Comparison of ENCODE assay signal across 8 mouse cellular contexts in the genomic region with DNA sequence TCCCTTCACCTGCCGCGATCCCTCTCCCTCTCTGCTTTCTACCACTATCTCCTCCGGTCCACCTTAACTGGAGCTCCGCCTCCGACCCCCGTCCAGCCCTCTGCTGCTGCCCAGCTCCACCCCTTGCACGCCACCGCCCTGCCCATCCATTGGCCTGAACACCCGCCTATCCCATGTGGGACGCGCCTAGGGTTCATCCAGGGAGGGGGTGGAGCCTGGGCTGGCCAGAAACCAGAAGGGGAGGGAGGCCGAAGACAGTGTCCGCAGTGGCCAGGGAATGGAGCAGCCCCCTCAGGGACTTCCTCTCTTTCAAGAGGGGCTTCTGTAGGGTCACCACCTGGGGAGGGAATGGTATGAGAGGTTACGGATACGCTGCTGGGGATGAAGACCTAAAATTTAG. TPM values are rescaled to one million over a fixed set of nuclear protein-coding genes. Genes with fewer than 3 reads are reported as not detected.
A peak's percentile ranks its signal among the peaks of the same experiment; 100 is the strongest.
DNase-seq lines count a peak whose midpoint lies in the region; ATAC-seq and TF ChIP-seq lines count a peak whose summit lies in the region.

No protein-coding gene starts in this region.

- peak overlapping the region; percentile 56 for H3K4me3 ChIP-seq in embryonic facial prominence, embryonic 13.5 days
- peak overlapping the region; percentile 70 for H3K4me3 ChIP-seq in kidney, adult 2 months (ENCODE audit: insufficient read depth, low read depth, low read length)
- H3K4me3 ChIP-seq in limb, embryonic 11.5 days (ENCODE audit: low read depth, low read length): peak overlapping the region; percentile 50
- peak overlapping the region; percentile 52 for H3K4me3 ChIP-seq in midbrain, embryonic 13.5 days (replicated peaks)
- H3K4me3 ChIP-seq in small intestine, adult 2 months (ENCODE audit: low read depth, low read length): peak overlapping the region; percentile 82

- no peak for TF ChIP-seq CTCF in kidney, adult 2 months (conservative IDR thresholded peaks at IDR 0.05; ENCODE audit: insufficient read depth, insufficient read length, low read depth, low read length)
- TF ChIP-seq CTCF in small intestine, adult 2 months (IDR thresholded peaks at IDR 0.05; ENCODE audit: extremely low read depth, insufficient read length, insufficient replicate concordance, low read depth, low read length): no peak

- peaks cover 57% of the 10 kb centered on the region for H3K4me1 ChIP-seq in embryonic facial prominence, embryonic 13.5 days
- H3K4me1 ChIP-seq in kidney, adult 2 months (ENCODE audit: control insufficient read depth, insufficient read depth, low read length): peaks cover 29% of the 10 kb centered on the region
- H3K4me1 ChIP-seq in limb, embryonic 11.5 days (ENCODE audit: control insufficient read depth, insufficient read depth, low read length): peaks cover 37% of the 10 kb centered on the region
- peaks cover 56% of the 10 kb centered on the region for H3K4me1 ChIP-seq in midbrain, embryonic 13.5 days (replicated peaks)
- H3K4me1 ChIP-seq in small intestine, adult 2 months (ENCODE audit: control insufficient read depth, insufficient read depth, insufficient read length, low read length): peaks cover 11% of the 10 kb centered on the region

- H3K27me3 ChIP-seq in embryonic facial prominence, embryonic 13.5 days: peaks cover 29% of the 10 kb centered on the region
- H3K27me3 ChIP-seq in kidney, adult 2 months (replicated peaks; ENCODE audit: control insufficient read depth, insufficient read depth, low read length): no peaks in the 10 kb centered on the region
- H3K27me3 ChIP-seq in limb, embryonic 11.5 days (ENCODE audit: control insufficient read depth, insufficient read depth, low read length): peaks cover 6% of the 10 kb centered on the region; the same call in 1 of the 2 replicates
- H3K27me3 ChIP-seq in midbrain, embryonic 13.5 days: peaks cover 30% of the 10 kb centered on the region
- no peaks in the 10 kb centered on the region for H3K27me3 ChIP-seq in small intestine, adult 2 months (ENCODE audit: control insufficient read depth, insufficient read depth, low read length)

- no peaks in the 10 kb centered on the region for H3K36me3 ChIP-seq in embryonic facial prominence, embryonic 13.5 days
- no peaks in the 10 kb centered on the region for H3K36me3 ChIP-seq in kidney, adult 2 months (ENCODE audit: control insufficient read depth, insufficient read depth, low read length)
- no peaks in the 10 kb centered on the region for H3K36me3 ChIP-seq in limb, embryonic 11.5 days (ENCODE audit: control insufficient read depth, insufficient read depth, low read length)
- no peaks in the 10 kb centered on the region for H3K36me3 ChIP-seq in midbrain, embryonic 13.5 days
- H3K36me3 ChIP-seq in small intestine, adult 2 months (ENCODE audit: control insufficient read depth, insufficient read depth, low read length): peaks cover 7% of the 10 kb centered on the region; the same call in 1 of the 2 replicates

- ATAC-seq in embryonic facial prominence, embryonic 13.5 days (ENCODE audit: insufficient number of reproducible peaks, insufficient read depth, low FRiP score, low TSS enrichment, low read depth): peak; percentile 91
- ATAC-seq in limb, embryonic 11.5 days (ENCODE audit: insufficient number of reproducible peaks, low FRiP score, low TSS enrichment, low read depth): peak; percentile 91
- ATAC-seq in midbrain, embryonic 13.5 days: peak; percentile 94

- peak overlapping the region; percentile 89 for H3K27ac ChIP-seq in embryonic facial prominence, embryonic 13.5 days
- H3K27ac ChIP-seq in kidney, adult 2 months (ENCODE audit: insufficient read depth, low read depth, low read length): peak overlapping the region; percentile 97
- peak overlapping the region; percentile 42 for H3K27ac ChIP-seq in limb, embryonic 11.5 days (replicated peaks; ENCODE audit: low read depth, low read length)
- H3K27ac ChIP-seq in midbrain, embryonic 13.5 days: peak overlapping the region; percentile 54
- H3K27ac ChIP-seq in small intestine, adult 2 months (ENCODE audit: insufficient read depth, low read depth, low read length): peak overlapping the region; percentile 98

- TF ChIP-seq POLR2A in kidney, adult 2 months (IDR thresholded peaks at IDR 0.05; ENCODE audit: low read depth, low read length): peak; percentile 64
- peak; percentile 97 for TF ChIP-seq POLR2A in small intestine, adult 2 months (IDR thresholded peaks at IDR 0.05; ENCODE audit: low read depth, low read length)

- peak overlapping the region; percentile 94 for H3K4me2 ChIP-seq in embryonic facial prominence, embryonic 13.5 days
- H3K4me2 ChIP-seq in limb, embryonic 11.5 days (ENCODE audit: low read depth, severe bottlenecking): peak overlapping the region; percentile 99
- peak overlapping the region; percentile 97 for H3K4me2 ChIP-seq in midbrain, embryonic 13.5 days (replicated peaks)

- under 1% methylated on average over 15 of the region's 15 CpGs for WGBS in embryonic facial prominence, embryonic 13.5 days
- under 1% methylated on average over 15 of the region's 15 CpGs for WGBS in kidney, adult 2 months
- WGBS in limb, embryonic 11.5 days: under 1% methylated on average over 15 of the region's 15 CpGs
- WGBS in midbrain, embryonic 13.5 days: under 1% methylated on average over 15 of the region's 15 CpGs
- under 1% methylated on average over 15 of the region's 15 CpGs for WGBS in small intestine, adult 2 months

- peak overlapping the region; percentile 69 for H3K9ac ChIP-seq in embryonic facial prominence, embryonic 13.5 days
- H3K9ac ChIP-seq in limb, embryonic 11.5 days (ENCODE audit: low read length): peak overlapping the region; percentile 50
- peak overlapping the region; percentile 61 for H3K9ac ChIP-seq in midbrain, embryonic 13.5 days (replicated peaks)

- no peaks in the 10 kb centered on the region for H3K9me3 ChIP-seq in embryonic facial prominence, embryonic 13.5 days
- no peaks in the 10 kb centered on the region for H3K9me3 ChIP-seq in limb, embryonic 11.5 days (ENCODE audit: control insufficient read depth, low read length)
- H3K9me3 ChIP-seq in midbrain, embryonic 13.5 days: no peaks in the 10 kb centered on the region

- peak; percentile 99 for DNase-seq in 3T3-L1 (ENCODE audit: low read depth, low spot score)
- DNase-seq in adrenal gland, postnatal 4 days (ENCODE audit: low spot score in 2 of 2): peak; percentile 90 to 99
- peak; percentile 100 for DNase-seq in heart, adult 18-20 months
- DNase-seq in kidney, adult 2 months: peak; percentile 99
- DNase-seq in limb, embryonic 11.5 days (ENCODE audit: low spot score): peak; percentile 96

RNA-seq across cellular contexts. Expression of a gene that starts 1.0 kb away (rescaled TPM):
- total RNA-seq in adrenal gland, postnatal 4 days (2021): 10 to 100 TPM; 41.8 to 47.2 TPM
- polyA plus RNA-seq in embryonic facial prominence, embryonic 13.5 days (2015; fragmentation: Nextera tagmentation; extraction: Ambion mirVana): 1.7 and 2.1 TPM in 2 replicates
- total RNA-seq in heart, adult 18-20 months (2021): 10 to 100 TPM; 21.3 to 23.3 TPM
- 54.3 and 58.8 TPM in 2 replicates for polyA plus RNA-seq in kidney, adult 2 months (2012; rRNA removed)
- 0.41 and 0.45 TPM in 2 replicates for polyA plus RNA-seq in limb, embryonic 11.5 days (2014; fragmentation: Nextera tagmentation; extraction: Ambion mirVana)
- 0.45 and 0.54 TPM in 2 replicates for polyA plus RNA-seq in midbrain, embryonic 13.5 days (2015; fragmentation: Nextera tagmentation; extraction: Ambion mirVana)
- 97.8 and 262 TPM in 2 replicates for polyA plus RNA-seq in small intestine, adult 2 months (2012; rRNA removed)

RNA-seq across cellular contexts. Expression of a gene that starts 9.0 kb away (rescaled TPM):
- not detected for total RNA-seq in adrenal gland, postnatal 4 days (2021)
- polyA plus RNA-seq in embryonic facial prominence, embryonic 13.5 days (2015; fragmentation: Nextera tagmentation; extraction: Ambion mirVana): not detected in 2 replicates
- 1 to 10 TPM in 1 of 2 experiments, not detected in 1; 1.0 TPM for total RNA-seq in heart, adult 18-20 months (2021)
- polyA plus RNA-seq in kidney, adult 2 months (2012; rRNA removed): 0.15 TPM in 1 of 2 replicates, not detected in the other
- 0.61 TPM in 1 of 2 replicates, not detected in the other for polyA plus RNA-seq in limb, embryonic 11.5 days (2014; fragmentation: Nextera tagmentation; extraction: Ambion mirVana)
- 1.5 TPM in 1 of 2 replicates, not detected in the other for polyA plus RNA-seq in midbrain, embryonic 13.5 days (2015; fragmentation: Nextera tagmentation; extraction: Ambion mirVana)
- 0.85 TPM in 1 of 2 replicates, not detected in the other for polyA plus RNA-seq in small intestine, adult 2 months (2012; rRNA removed)

RNA-seq across cellular contexts. Expression of a gene that starts 18.1 kb away (rescaled TPM):
- total RNA-seq in adrenal gland, postnatal 4 days (2021): 10 to 100 TPM; 30.9 to 36.8 TPM
- polyA plus RNA-seq in embryonic facial prominence, embryonic 13.5 days (2015; fragmentation: Nextera tagmentation; extraction: Ambion mirVana): 29.4 and 29.5 TPM in 2 replicates
- 10 to 100 TPM; 59.5 to 63.8 TPM for total RNA-seq in heart, adult 18-20 months (2021)
- polyA plus RNA-seq in kidney, adult 2 months (2012; rRNA removed): 54.6 and 56.7 TPM in 2 replicates
- 19.0 and 21.9 TPM in 2 replicates for polyA plus RNA-seq in limb, embryonic 11.5 days (2014; fragmentation: Nextera tagmentation; extraction: Ambion mirVana)
- polyA plus RNA-seq in midbrain, embryonic 13.5 days (2015; fragmentation: Nextera tagmentation; extraction: Ambion mirVana): 37.2 and 37.8 TPM in 2 replicates
- 22.1 and 36.1 TPM in 2 replicates for polyA plus RNA-seq in small intestine, adult 2 months (2012; rRNA removed)

RNA-seq across cellular contexts. Expression of a gene that starts 24.6 kb away (rescaled TPM):
- 10 to 100 TPM; 64.2 to 66.3 TPM for total RNA-seq in adrenal gland, postnatal 4 days (2021)
- 513 and 525 TPM in 2 replicates for polyA plus RNA-seq in embryonic facial prominence, embryonic 13.5 days (2015; fragmentation: Nextera tagmentation; extraction: Ambion mirVana)
- 1 to 10 TPM; 4.6 to 4.8 TPM for total RNA-seq in heart, adult 18-20 months (2021)
- 6.8 and 7.3 TPM in 2 replicates for polyA plus RNA-seq in kidney, adult 2 months (2012; rRNA removed)
- polyA plus RNA-seq in limb, embryonic 11.5 days (2014; fragmentation: Nextera tagmentation; extraction: Ambion mirVana): 774 and 797 TPM in 2 replicates
- 176 and 177 TPM in 2 replicates for polyA plus RNA-seq in midbrain, embryonic 13.5 days (2015; fragmentation: Nextera tagmentation; extraction: Ambion mirVana)
- 6.2 and 13.7 TPM in 2 replicates for polyA plus RNA-seq in small intestine, adult 2 months (2012; rRNA removed)

RNA-seq across cellular contexts. Expression of a gene that starts 24.6 kb away (rescaled TPM):
- total RNA-seq in adrenal gland, postnatal 4 days (2021): 100 to 1,000 TPM; 142 to 145 TPM
- polyA plus RNA-seq in embryonic facial prominence, embryonic 13.5 days (2015; fragmentation: Nextera tagmentation; extraction: Ambion mirVana): 91.4 and 93.3 TPM in 2 replicates
- 10 to 100 TPM; 33.2 to 36.1 TPM for total RNA-seq in heart, adult 18-20 months (2021)
- polyA plus RNA-seq in kidney, adult 2 months (2012; rRNA removed): 53.2 and 57.2 TPM in 2 replicates
- polyA plus RNA-seq in limb, embryonic 11.5 days (2014; fragmentation: Nextera tagmentation; extraction: Ambion mirVana): 55.7 and 64.5 TPM in 2 replicates
- 17.3 and 17.8 TPM in 2 replicates for polyA plus RNA-seq in midbrain, embryonic 13.5 days (2015; fragmentation: Nextera tagmentation; extraction: Ambion mirVana)
- 33.6 and 63.5 TPM in 2 replicates for polyA plus RNA-seq in small intestine, adult 2 months (2012; rRNA removed)

Comparison
In these comparisons a context has a peak if more than half of its experiments do, and no peak if none do; other contexts are left out.
1. Peak in every context shown above with its lines: DNase-seq, ATAC-seq, H3K4me3 ChIP-seq and H3K27ac ChIP-seq.
2. H3K27ac ChIP-seq: peak in every context shown above with its lines; median percentile 98 in small intestine, adult 2 months; 97 in kidney, adult 2 months; 89 in embryonic facial prominence, embryonic 13.5 days; 54 in midbrain, embryonic 13.5 days; 42 in limb, embryonic 11.5 days.
3. RNA of a gene that starts 1.0 kb away (polyA plus RNA-seq): 97.8 to 262 TPM in small intestine, adult 2 months and 54.3 to 58.8 TPM in kidney, adult 2 months; 1.7 to 2.1 TPM in embryonic facial prominence, embryonic 13.5 days, 0.45 to 0.54 TPM in midbrain, embryonic 13.5 days and 0.41 to 0.45 TPM in limb, embryonic 11.5 days; every median in the first group is over 10 times any median in the second.